Mouse (Mus musculus) liver, postnatal 0 days (tissue): ENCODE measurements at regions not wholly inside any gene's neighbourhood (a gene's known extent, or its start where the extent isn't known, plus 50 kb on each side); places are given as distances from the start of the nearest gene placed in this dataset.

Experiments used
- CTCF ChIP-seq: sonication (generic); IDR thresholded peaks from 2 replicates; pipeline ENCODE4 v1.5.1; 2016; ENCODE audit warnings: antibody characterized with exemption, low read depth
- EP300 ChIP-seq: IDR thresholded peaks from 2 replicates; pipeline ENCODE4 v1.6.1; 2016; ENCODE audit warnings: antibody characterized with exemption, low read depth, mild to moderate bottlenecking

DNA sequence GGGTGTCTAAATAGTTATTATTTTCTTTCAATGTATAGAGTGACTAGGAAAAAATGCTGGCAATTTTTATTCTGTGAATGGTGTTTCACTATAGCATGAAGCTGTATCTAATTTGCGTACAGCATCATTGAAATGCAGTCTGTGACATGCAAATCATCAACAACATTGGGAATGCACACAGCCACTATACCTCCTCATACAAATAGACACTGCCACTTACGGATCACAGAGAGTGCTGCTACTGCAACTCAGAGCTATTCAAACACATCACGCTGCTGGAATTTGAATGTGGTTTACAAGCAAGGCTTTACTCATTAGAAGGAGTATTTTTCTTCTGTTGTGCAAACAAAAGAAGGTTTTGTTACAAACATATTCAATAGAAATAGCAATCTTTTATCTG is 120.8 kb upstream of the Ccnh start:
- TF ChIP-seq CTCF, result no peak
- TF ChIP-seq EP300, result no peak
